Mouse (Mus musculus) macrophage (primary cell): ENCODE measurements around the gene Uts2. TPM values are rescaled to one million over a fixed set of nuclear protein-coding genes. Genes with fewer than 3 reads are reported as not detected.

Experiments used
- H3K27ac ChIP-seq: fragments of 350-480 bp; formaldehyde crosslinking; 2 replicates; pipeline ENCODE4 v1.9.0; 2021
- H3K36me3 ChIP-seq: fragments of 350-480 bp; formaldehyde crosslinking; 2 replicates; pipeline ENCODE4 v1.9.0; 2021; ENCODE audit errors: inconsistent target
- H3K4me3 ChIP-seq: fragments of 350-480 bp; formaldehyde crosslinking; 2 replicates; pipeline ENCODE4 v1.9.0; 2021; ENCODE audit errors: inconsistent target
- H3K79me2 ChIP-seq: fragments of 350-480 bp; formaldehyde crosslinking; 2 replicates; pipeline ENCODE4 v1.9.0; 2021; ENCODE audit errors: inconsistent target
- WGBS: methylation state at CpG from one replicate; pipeline ENCODE4 v1.1.7; 2026; ENCODE audit warnings: inconsistent platforms; ENCODE audit not compliant: missing documents; 5-methylcytosine and 5-hydroxymethylcytosine counted together
- polyA plus RNA-seq: library from polyadenylated mRNA; stranded (reverse); fragments of 250-400 nt; gene quantifications from 3 replicates; pipeline ENCODE4 v1.2.4, GENCODE M21; 2018; ENCODE audit warnings: inconsistent platforms
- total RNA-seq, 78 experiments: library from RNA; depleted of rRNA; stranded (reverse); fragments of 250-400 nt; gene quantifications; 1 replicate in 9 of 78; 2 replicates in 24 of 78; 3 replicates in 43 of 78; 4 replicates in 2 of 78; pipeline ENCODE4 v1.2.4; 2018; ENCODE audit warnings: inconsistent platforms in 56 of 78

Uts2 gene
- not detected for total RNA-seq (2018; cell fraction: chromatin; rRNA removed)
- not detected for total RNA-seq (2018; cell fraction: cytosol; rRNA removed)
- not detected for total RNA-seq (2018; cell fraction: nucleus; rRNA removed)
- polyA plus RNA-seq = not detected in 3 replicates

DNA sequence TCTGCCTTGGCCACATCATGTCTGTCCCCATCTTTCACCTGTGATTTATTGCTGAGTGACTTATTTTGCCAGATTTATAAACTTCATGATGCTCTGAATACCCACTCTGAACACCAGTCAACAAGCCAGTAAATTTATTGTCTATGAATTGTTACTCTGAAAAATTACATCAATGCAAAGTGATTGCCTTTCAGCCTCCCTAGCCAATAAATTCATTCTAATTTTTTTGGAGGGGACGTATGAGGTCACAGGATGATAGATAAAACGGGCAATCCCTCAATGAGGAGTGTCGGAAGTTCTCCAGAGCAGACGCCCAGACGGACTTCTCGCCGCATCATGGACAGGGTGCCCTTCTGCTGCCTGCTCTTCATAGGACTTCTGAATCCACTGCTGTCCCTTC, at the start of gene Uts2:
TSS of gene Uts2 (plus strand) at position 301 of the 400 bp plus-strand sequence.
- H3K27ac ChIP-seq = no peak within 1 kb of the TSS
- 92% methylated on average over 7 of the region's 7 CpGs for WGBS
- no peak within 1 kb of the TSS for H3K4me3 ChIP-seq

DNA sequence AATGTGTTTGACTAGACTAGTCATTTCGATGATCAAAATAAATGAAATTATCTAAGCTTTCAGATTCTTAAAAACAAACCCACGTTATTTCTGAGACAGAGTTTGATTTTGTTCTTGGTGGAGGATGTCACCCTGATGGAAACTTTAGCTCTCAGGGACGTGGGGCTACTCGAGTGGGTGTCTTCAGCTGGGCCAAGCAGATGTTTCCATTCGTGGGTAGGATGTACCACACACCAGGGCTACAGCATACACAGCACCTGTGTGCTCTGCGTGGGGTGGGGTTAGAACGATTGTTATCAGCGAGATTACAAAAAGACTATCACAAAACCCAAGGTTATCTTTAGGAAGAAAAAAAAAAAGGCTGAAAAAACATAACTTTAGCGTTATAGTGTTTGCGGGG, 45.9 kb upstream of the Uts2 start:
- Histone ChIP-seq H3K79me2 (no peaks in the 10 kb centered on the region), H3K36me3 (no peaks in the 10 kb centered on the region), H3K27ac (no peak overlapping the region), H3K4me3 (no peak overlapping the region)
- 82% methylated on average over 10 of the region's 10 CpGs for WGBS

More for the DNA sequence above, at the start of gene Uts2:
- Histone ChIP-seq H3K79me2 (no peaks in the 10 kb centered on the region), H3K36me3 (no peaks in the 10 kb centered on the region)

- no peaks in the 10 kb centered on the region for H3K36me3 ChIP-seq
- 89% methylated on average over 13 of the region's 13 CpGs for WGBS
- H3K4me3 ChIP-seq = no peak overlapping the region
- H3K27ac ChIP-seq = no peak overlapping the region
- no peaks in the 10 kb centered on the region for H3K79me2 ChIP-seq
Observed at GRCm38 (mm10) chr4:150956369-150957105, 40.4 kb upstream of the Uts2 start.

- no peak overlapping the region for H3K27ac ChIP-seq
- no peaks in the 10 kb centered on the region for H3K79me2 ChIP-seq
- WGBS = 77% methylated on average over 1 of the region's 1 CpGs
- H3K4me3 ChIP-seq = no peak overlapping the region
- H3K36me3 ChIP-seq = no peaks in the 10 kb centered on the region
Observed at GRCm38 (mm10) chr4:150957106-150957458, 39.8 kb upstream of the Uts2 start.

DNA sequence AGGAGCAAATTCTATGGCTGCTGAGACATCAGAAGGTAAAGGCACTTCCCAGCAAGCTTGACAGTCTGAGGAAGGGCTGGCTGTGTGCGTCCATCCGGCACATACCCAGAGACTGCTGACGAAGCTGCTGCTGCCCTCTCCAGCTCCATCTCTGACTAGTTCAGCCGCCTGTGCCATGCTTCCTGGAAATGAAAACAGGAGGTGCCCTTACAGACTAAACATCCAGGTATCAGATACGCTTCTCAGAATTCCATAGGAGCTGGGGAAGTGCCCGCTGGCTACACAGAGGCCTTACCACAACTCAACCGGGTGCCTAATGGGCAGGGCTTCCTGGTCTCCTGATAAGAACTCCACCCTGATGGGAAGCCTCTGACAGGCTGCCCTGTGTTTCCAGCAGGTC, 38.4 kb upstream of the Uts2 start:
- WGBS = 80% methylated on average over 7 of the region's 7 CpGs
- no peaks in the 10 kb centered on the region for H3K36me3 ChIP-seq
- no peak overlapping the region for H3K27ac ChIP-seq
- no peaks in the 10 kb centered on the region for H3K79me2 ChIP-seq
- no peak overlapping the region for H3K4me3 ChIP-seq

GRCm38 (mm10) chr4:150962231-150962630, 34.7 kb upstream of the Uts2 start:
- no peak overlapping the region for H3K4me3 ChIP-seq
- H3K27ac ChIP-seq = no peak overlapping the region
- no peaks in the 10 kb centered on the region for H3K36me3 ChIP-seq
- H3K79me2 ChIP-seq = no peaks in the 10 kb centered on the region
- WGBS = 68% methylated on average over 6 of the region's 6 CpGs

DNA sequence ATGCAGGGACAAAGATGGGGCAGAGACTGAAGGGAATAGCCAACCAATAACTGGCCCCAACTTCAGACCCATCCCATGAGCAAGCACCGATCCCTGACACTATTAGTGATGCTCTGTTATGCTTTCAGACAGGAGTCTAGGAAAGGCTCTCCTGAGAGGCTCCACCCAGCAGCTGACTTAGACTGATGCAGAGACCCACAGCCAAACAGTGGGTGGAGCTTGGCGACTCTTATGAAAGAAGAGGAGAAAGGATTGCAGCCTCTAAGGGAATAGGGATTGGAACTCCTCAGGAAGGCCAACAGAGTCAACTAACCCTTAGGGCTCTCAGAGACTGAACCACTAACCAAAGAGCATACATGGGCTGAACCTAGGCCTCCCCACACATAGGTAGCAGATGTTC, 33.2 kb upstream of the Uts2 start:
- H3K4me3 ChIP-seq = no peak overlapping the region
- no peak overlapping the region for H3K27ac ChIP-seq
- 62% methylated on average over 2 of the region's 2 CpGs for WGBS
- H3K79me2 ChIP-seq = no peaks in the 10 kb centered on the region
- no peaks in the 10 kb centered on the region for H3K36me3 ChIP-seq

DNA sequence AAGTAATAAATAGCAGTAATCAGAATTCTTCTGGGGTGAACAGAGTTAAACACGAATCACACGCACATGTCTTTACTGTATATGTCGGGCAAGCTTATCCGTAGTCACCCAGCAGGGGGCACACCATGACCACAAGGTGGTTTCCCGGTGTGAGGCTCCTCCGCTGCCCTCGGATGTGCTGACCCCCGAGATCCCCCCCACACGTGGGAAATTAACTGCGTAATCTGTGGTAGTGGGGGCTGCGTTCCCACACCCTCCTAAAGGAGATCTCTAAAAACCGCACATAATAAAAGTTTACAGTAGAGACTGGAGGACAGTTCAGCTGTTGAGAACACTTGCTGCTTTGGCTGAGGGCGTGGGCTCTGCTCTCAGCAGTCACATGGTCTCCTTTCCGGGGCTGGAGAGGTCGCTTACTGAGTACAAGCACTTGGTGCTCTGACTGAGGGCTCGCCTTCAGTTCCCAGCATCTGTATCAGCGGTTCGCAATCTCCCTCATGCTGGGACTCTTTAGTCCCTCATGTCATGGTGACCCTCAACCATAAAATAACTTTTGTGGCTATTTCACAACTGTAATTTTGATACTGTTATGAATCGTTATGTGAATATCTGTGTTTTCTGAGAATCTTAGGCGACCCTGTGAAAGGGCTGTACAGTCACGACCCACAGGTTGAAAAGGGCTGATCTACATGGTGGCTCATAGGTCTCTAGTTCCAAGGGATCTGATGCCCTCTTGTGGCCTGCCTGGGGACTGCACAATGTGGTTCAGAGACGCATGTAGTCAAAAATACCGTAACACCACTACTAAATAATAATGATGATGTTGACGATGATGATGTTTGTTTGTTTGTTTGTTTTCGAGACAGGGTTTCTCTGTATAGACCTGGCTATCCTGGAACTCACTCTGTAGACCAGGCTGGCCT, 32.0 kb upstream of the Uts2 start:
- peak overlapping the region; percentile 19 for H3K4me3 ChIP-seq
- H3K27ac ChIP-seq = no peak overlapping the region
- H3K79me2 ChIP-seq = no peaks in the 10 kb centered on the region
- WGBS = 6% methylated on average over 25 of the region's 25 CpGs
- H3K36me3 ChIP-seq = no peaks in the 10 kb centered on the region

DNA sequence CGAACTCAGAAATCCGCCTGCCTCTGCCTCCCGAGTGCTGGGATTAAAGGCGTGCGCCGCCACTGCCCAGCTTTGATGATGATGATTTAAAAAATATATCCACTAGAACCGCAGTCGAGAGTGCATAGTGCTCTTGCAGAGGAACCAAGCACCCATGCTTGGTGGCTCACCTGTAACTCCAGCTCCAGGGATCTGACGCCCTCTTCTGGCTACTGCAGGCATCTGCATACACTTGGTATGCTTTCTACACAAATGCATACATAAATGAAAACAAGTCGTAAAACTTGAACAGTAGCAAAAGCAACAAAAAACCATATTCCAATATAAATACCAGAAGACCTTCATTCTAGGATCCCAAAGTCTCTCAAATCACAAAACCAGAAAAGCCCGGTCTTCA, 31.3 kb upstream of the Uts2 start:
- WGBS = 80% methylated on average over 11 of the region's 11 CpGs

GRCm38 (mm10) chr4:150966556-150966955, 30.3 kb upstream of the Uts2 start:
- WGBS = 21% methylated on average over 7 of the region's 7 CpGs
- H3K79me2 ChIP-seq = no peaks in the 10 kb centered on the region
- no peak overlapping the region for H3K4me3 ChIP-seq
- H3K27ac ChIP-seq = no peak overlapping the region
- no peaks in the 10 kb centered on the region for H3K36me3 ChIP-seq

More for the DNA sequence above, 31.3 kb upstream of the Uts2 start:
- no peak overlapping the region for H3K4me3 ChIP-seq
- H3K36me3 ChIP-seq = no peaks in the 10 kb centered on the region
- no peaks in the 10 kb centered on the region for H3K79me2 ChIP-seq
- no peak overlapping the region for H3K27ac ChIP-seq

DNA sequence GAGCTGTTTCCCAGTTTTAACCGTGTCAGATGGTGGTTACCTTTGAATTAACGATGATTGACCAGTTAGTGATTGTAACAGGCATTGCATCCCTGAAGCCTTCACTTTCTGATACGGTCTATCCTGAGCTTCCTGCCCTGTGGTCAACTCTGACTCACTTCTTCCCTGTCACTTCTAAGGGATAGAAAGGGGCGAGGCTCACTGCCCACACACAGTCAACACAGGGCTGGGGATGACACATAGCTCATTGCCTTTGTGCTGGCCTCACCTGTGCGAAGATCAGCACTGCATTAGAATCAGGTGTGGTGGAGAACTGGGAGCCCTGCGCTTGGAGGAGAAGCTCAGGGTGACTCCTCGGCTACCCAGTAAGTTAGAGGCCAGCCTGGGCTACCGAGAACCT, 27.9 kb upstream of the Uts2 start:
- Histone ChIP-seq H3K4me3 (no peak overlapping the region), H3K79me2 (no peaks in the 10 kb centered on the region), H3K27ac (no peak overlapping the region), H3K36me3 (no peaks in the 10 kb centered on the region)
- 81% methylated on average over 8 of the region's 8 CpGs for whole genome bisulfite sequencing

- Histone ChIP-seq H3K4me3 (no peak overlapping the region), H3K36me3 (no peaks in the 10 kb centered on the region), H3K27ac (no peak overlapping the region), H3K79me2 (no peaks in the 10 kb centered on the region)
- WGBS = 81% methylated on average over 8 of the region's 8 CpGs
Observed at GRCm38 (mm10) chr4:150973264-150973663, 23.6 kb upstream of the Uts2 start.

DNA sequence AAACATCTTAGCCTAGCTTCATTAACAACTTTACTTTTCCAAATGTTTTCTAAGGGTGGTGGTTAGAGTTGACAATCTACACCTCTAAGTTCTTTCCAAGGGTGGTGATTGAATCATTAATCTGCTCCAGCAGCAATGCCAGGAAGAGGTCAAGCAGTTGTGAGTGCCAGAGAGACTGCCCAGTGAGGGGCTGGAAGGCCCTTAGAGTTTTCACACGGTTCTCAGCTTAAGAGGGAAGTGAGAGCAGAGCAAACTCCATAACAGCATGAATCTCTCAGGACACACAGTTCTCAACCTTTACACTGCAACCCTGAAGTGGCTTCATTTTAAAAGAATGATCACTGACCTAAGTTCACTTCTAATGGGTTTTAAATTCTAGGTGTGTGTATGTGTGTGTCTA, 21.8 kb upstream of the Uts2 start:
- Histone ChIP-seq H3K27ac (no peak overlapping the region), H3K36me3 (no peaks in the 10 kb centered on the region), H3K79me2 (no peaks in the 10 kb centered on the region), H3K4me3 (no peak overlapping the region)
- WGBS = 0% methylated on average over 1 of the region's 1 CpGs

- H3K27ac ChIP-seq = no peak overlapping the region
- WGBS = 93% methylated on average over 21 of the region's 21 CpGs
- no peak overlapping the region for H3K4me3 ChIP-seq
- no peaks in the 10 kb centered on the region for H3K36me3 ChIP-seq
- H3K79me2 ChIP-seq = no peaks in the 10 kb centered on the region
Observed at GRCm38 (mm10) chr4:150978156-150978910, 18.6 kb upstream of the Uts2 start.
